Mouse (Mus musculus) olfactory bulb, adult 2 months (tissue): Measurements from ENCODE around the gene Gm4881.

ENCODE experiments used
- CTCF ChIP-seq: fragments of 200-500 bp; IDR thresholded peaks from 2 replicates; pipeline ENCODE4 v1.5.1; 2012; ENCODE audit warnings: low read depth, mild to moderate bottlenecking, low read length, moderate library complexity; ENCODE audit not compliant: insufficient read depth
- POLR2A ChIP-seq: fragments of 200-500 bp; IDR thresholded peaks from 2 replicates; pipeline ENCODE4 v1.6.1; 2012; ENCODE audit warnings: mild to moderate bottlenecking, low read depth, low read length, moderate library complexity; ENCODE audit not compliant: insufficient read depth

- TF ChIP-seq CTCF (no peak), POLR2A (no peak)
Measured at GRCm38 (mm10) chr7:24901842-24902241, 42.5 kb downstream of the Gm4881 start.
